Mouse (Mus musculus) kidney, postnatal 25 days (tissue): ENCODE data around the gene Atp9a.

ENCODE experiments used
- DNase-seq, 2 experiments: peaks; one replicate each; pipeline ENCODE4 v3.0.0; 2021; ENCODE audit warnings: mixed read lengths in 2 of 2

The Atp9a gene

DNA sequence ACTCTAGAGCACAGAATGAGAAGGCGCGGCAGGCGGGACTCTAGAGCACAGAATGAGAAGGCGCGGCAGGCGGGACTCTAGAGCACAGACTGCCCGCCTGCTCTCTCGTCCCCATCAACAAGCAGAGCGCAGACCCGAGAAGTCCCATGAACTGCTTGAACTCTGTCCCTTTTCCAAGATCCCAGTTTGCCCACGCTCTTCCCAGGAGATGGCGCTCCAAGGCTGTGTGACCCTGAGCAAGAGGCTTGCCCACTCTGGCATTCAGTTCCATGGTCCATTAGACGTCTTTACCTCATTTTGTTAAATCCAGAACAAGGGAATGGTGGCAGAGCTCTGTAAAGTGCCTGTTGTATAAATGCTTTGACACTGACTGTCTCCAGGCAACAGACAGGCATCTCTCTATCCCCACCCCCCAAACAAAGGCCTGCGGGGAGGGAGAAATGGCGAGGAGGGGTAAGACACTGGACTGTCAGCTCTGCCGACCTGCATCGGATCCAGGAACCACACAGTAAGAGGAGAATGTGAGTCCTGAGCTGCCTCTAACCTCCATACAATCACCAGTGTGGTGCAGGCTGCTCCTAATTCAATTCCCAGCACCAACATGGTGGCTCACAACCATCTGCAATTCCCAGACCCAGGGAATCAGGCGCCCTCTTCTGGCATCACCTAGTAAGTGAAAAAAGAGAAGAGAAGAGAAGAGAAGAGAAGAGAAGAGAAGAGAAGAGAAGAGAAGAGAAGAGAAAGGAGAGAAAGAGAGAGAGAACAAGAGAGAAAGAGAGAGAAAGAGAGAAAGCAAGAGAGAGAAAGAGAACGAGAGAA is 62.6 kb downstream of the Atp9a start:
- DNase-seq = no peak

DNA sequence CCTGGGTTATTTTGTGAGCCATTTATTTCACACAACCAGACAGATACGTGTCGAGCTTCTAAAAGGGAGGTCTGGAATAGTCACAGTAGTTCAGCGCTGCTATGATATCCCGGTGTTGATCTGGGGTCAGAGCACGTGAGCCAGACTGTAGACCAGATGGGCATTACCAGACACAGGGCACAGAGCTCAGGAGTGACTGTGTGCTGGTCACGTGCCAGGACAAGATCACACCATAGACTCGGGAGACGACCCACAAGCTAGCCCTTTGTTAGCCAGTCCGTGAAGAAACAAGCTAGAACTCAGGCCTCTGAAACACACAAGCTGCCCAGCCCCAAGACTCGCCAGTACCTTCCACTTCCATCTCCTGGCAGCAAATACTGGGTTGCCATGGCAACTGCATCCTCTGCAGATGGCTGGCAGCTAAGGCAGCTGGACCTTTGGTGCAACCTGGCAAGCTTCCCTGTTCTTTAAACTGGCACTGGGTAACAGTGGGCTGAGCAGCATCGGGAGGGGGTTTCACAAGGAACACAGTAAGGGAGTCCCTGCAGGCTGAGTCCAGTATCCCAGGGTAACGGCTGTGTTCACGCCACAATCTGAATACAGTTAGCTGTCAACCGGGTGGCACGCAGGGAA is 63.4 kb downstream of the Atp9a start:
- DNase-seq = no peak

DNA sequence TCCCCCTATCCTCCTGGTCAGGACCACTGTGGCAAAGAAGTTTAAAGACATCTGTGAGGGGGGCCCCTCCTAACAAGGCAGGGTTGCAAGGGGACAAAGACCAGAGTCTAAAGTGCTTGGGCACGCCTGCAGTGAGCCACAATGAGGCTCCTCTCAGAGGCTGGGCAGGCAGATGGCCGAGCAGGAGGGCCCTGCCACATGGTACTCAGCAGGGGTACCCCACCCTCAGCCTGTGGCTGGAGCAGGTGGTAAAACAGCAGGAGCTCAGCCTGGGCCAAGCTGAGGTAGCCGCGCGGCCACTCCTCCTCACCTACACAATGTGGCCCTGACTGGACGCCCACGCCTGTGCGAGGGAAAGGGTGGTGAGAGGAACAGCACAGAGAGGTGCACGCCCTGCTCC is 64.6 kb downstream of the Atp9a start:
- no peak for DNase-seq

DNA sequence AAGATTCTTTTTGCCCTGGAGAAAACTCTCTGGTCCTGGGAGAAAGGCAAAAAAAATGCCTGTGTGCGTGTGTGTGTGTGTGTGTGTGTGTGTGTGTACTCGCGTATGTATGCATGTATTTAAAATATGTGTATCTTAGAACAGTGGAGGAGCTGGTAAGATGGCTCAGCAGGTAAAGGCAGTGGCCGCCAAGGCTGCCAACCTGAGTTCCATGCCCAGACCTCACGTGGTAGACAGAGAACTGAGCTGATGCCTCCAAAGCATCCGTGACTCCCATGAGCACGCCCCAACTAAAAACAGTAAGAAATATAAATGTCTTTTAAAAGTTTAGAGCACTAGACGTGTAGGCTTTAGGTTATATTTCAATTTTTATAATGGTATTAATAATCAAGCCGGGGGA is 70.5 kb downstream of the Atp9a start:
- no peak for DNase-seq

DNA sequence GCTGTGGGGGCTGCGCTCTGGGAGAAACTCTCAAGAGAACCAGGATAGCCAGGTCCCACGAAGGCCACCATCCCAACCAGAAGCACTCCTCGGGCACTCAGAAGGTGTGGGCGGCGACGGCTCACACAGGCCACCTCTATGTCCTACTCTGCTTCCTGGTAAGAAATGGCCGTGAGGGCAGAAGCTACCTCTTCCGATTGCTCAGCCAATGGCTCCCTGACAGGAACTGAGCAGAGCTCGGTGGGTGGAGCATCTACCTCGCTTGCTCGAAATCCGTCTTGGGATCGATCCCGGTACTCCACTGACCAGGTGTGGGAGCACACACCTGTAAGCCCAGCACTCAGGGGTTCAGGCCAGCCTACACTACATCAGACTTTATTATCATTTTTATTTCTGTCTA is 72.0 kb downstream of the Atp9a start:
- DNase-seq = no peak

DNA sequence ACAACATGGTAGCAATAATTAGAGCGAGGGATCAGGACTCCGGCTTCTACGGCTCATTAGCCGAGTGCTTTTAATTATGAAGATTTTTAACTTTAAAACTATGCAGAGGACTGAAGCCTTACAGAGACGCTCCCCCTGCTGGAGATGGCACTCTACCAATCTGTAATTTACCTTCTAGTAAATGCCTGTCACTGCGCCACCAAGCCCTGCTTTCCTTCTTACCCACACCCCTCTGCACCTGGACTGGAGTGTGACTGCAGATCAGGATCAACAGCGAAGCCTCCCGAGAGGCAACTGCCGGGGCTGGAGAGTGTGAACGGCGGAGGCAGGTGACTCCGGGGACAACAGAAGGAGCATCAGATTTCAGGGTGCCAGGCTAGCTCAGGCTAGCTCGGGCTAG is 72.4 kb downstream of the Atp9a start:
- DNase-seq = peak in 1 of 2 experiments; percentile 38

DNA sequence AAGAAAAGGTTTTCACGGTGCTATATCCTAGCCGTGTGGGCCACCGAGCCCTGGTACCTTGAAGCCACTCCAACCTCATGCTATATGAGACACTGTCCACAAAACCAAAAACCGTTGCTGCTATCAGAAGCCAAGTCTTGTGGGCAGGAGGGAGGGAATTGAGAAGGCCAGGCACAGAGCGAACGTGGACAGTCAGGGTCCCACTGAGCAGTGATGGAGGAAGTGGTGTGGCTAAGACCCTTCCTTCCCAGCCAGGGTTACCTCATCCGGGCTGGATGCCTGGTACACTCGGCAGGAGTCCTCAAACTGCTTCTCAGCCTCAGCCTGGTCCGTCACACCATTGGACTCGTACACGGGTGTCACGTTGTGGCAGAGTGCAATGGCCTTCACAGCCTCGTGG is 74.5 kb downstream of the Atp9a start:
- no peak for DNase-seq

DNA sequence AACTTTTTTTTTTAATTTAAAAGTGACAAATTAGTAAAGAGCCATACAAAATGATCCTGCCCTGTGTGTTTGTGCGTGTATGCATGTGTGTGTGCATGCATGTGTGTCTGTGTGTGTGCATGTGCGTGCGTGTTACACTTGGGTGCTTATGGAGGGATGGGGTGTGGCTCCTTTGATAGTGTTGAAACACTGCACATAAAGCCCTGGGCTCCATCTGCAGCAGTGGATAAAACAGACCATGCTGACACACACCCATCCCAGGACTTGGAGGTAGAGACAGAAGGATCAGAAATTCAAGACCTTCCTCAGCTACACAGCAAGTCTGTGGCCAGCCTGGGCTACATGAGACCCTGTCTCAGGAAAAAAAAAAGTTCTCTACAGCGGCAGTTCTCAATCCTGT is 76.5 kb downstream of the Atp9a start:
- DNase-seq = no peak

DNA sequence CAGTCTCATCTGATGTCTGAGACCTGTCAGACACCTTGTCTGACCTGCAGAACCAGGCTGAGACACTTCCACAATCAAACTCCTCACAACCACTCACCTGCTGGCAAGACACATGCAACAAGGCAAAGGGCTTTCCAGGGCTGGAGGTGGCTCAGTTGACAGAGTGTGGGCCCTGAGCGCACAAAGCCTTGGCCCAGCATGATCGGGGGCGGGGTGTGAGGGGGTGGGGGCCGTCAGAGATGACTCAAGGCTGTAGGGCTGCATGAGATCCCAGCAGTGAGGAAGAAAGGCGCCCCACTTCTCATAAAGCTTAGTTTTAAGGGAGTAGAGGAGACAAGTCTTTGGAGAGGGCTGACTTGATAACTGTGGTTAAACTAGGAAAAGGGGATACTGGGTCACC is 78.5 kb downstream of the Atp9a start:
- DNase-seq = no peak

DNA sequence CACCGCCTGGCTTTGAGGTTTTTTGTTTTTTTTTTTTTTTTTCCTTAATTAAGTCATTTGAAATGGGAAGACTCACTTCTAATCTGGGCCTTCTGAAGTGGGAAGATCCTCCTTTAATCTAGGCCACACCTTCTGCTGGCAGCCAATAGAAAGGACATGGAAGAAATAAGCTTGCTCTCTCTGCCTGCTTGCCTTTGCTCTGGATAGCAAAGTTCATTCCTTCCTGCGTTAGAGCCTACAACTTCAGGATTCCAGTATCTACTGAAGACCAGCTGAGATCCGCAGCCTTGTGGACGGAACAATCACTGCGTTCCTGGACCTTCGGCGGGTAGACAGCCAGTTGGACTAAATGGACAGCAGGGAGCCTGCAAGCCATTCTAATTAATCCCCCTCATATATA is 79.0 kb downstream of the Atp9a start:
- DNase-seq = peak; percentile 25 to 58

DNA sequence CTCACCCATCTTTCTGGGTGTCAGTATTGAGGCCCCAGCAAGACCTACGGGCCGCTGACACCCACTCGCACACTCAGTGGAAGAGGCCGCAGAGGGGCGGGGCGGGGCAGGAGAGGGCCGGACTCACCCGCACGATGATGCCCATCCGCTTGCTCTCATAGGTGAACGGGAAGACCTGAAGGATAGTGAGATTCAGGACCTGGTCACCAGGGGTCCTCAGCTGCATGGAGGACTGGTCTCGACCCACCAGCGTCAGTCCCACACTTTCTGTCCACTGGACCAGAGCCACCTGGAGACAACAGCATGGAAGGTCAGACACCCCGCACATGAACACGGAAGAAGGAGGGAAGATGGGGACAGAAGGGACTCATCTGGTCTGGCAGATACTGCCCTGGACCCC is 80.4 kb downstream of the Atp9a start:
- DNase-seq = no peak

DNA sequence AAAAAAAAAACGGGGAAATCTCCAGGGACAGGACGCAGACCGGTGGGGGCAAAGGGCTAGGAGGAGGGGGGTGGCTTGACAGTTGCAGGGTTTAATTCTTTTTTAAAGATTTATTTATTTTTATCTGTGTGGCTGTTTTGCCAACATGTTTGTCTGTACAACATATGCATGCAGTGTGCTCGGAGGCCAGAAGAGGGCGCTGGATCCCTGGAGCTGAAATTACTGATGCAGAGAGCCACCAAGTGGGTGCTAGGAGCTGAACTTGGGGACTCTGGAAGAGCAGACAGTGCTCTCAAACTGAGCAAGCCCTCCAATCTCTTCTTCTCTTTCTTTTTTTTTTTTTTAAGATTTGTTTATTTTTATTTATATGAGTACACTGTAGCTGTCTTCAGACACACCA is 81.9 kb downstream of the Atp9a start:
- no peak for DNase-seq

DNA sequence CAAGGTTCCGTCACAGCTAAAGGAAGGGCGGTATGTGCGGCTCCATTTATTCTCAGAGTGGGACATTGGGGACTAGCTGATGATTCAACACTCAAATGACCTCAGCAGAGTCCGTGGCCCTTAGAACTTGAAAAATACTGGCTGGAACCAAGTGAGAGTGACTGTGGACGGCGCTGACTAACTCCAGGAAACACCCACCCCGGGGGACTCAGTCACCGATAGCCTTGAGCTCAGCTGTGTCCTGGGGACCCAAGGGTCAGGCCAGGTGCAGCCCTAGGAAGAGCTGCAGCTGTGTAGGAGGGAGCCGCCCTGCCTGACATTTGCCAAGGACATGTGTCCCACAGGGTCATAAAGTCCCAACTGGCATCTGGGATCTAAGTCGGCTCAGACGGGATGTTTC is 83.7 kb downstream of the Atp9a start:
- no peak for DNase-seq

DNA sequence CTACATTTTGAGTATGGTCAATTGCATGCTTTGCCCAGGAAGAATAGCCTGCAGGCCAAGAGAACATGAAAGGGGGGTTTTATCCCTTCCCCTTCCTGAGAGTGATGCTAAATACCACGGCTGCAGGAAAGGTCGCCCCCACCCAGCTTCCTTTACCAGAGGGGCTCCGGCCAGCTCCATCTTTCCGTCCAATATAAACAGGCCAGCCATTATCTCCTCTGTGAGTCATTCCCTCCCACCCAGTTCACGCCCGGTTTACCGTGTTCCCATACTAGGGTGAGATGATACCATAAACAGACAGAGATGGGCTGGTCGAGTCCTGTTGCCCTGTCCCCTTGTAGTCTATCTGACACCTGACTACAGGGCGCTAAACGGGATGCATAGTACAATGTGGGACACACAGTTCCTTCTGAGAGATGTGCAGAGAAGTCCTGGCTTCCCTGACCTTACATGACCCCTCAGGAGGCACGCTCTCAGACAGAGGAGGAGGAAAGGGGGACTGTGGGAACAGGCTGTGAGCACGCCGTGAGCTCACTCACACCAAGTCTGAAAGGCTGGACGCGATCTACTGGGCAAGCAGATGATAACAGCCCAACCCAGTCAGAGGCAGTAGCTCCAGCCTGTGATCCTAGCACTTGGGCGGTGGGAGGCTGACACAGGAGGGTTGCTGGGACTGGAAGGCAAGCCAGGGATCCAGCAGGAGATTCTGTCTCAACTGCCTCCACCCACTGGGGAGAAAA is 85.5 kb downstream of the Atp9a start:
- DNase-seq = no peak

DNA sequence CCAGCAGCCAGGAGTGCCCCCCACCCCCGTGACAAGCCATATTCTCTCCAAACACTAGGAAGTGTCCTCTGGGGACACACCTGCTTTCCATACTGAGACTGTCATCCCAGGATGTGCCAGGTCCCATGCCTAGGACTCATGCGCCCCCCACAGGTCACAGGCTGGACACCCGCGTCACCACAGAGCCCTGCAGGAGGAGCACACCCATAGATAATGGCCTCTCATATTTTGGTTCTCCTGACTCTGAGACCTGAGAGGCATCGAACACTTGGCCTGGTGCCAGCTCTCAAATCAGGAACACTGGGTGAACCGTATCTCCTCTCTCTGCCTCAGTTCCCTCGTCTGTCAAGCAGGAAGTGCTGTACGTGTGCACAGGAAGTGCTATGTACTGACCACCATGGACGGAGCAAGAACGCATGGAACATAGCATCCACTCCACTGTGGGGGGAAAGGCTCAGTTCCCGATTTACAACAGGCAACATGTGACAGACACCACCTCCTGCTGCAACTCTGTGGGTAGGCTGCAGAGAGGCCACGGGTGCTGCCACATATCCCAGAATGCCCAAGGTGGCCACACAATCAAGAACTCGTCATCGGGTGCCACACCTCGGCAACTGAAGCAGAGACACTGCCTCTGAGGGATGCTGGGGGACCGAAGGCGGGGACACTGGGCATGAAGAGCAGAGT is 87.1 kb downstream of the Atp9a start:
- peak in 1 of 2 experiments; percentile 27 for DNase-seq

DNA sequence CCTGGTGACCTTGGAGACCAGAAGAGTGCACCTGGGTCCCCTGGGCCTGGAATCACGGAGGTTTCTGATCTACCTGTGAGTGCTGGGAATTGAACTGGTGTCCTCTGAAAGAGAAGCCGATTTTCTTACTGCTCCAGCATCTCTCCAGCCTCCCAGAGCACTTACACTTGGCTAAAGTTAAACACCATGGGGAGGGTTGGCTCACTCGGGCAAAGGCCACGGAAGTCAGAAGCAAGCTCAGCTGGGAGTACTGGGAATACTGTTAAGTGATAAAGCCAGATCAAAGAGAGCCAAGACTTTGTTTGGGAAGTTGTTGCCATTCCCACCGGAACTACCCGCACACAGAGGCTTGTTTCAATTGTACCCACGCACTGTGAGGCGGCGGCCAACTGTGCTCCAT is 87.7 kb downstream of the Atp9a start:
- DNase-seq = no peak

DNA sequence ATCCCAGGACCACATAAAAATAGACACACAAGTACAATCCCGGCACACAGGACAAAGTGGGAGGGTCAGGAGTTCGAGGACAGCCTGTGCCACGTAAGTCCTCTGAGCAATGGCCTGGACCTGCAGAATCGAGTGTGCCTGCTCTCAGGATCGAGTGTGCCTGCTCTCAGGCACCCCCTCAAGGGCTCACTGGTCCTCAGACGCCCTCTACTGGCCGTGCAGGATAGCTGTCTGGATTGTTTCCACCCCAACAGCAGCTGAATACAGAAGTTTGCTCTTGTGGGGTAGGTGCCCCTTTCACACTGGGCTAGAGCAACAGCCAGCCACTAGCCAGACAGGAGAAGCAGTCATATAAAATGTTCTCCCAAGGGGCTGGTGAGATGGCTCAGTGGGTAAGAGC is 90.5 kb downstream of the Atp9a start:
- DNase-seq = no peak

DNA sequence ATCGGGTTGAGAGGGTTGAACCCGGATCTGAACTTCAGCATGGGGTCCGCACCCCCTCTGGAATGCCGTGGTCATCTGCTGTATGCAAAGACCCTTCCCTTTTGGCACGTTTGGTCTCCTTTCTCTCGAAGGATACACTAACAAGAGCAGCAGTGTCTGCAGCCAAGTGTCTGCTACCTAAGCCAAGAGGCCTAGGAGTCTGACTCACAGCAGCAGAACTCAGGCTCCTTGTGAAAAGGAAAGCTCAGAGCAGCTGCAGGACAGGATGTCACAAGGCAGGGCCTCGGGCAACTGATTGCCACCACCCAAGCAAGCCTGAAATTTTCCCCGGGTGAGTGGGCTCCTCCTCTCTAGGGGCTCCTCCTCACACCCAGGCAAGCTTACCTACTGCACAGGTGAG is 94.0 kb downstream of the Atp9a start:
- DNase-seq = no peak

DNA sequence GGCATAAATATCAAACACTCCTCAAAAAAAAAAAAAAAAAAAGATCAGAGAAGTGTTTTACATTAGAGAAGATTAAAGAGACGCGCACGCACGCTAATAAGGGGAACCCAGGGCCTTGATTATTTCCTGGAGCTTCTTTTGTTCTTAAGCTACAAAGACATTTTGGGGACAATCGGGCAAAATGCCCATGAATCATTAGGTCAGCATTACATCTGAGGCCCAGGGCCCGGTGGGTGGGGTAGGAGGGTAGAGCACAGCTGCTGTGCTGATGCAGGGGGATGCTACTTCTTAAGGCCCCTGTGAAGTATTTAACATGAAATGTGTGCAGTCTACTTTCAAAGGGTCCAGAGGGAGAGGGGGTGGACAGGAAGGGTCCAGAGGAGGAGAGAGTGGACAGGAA is 97.4 kb downstream of the Atp9a start:
- DNase-seq = no peak

DNA sequence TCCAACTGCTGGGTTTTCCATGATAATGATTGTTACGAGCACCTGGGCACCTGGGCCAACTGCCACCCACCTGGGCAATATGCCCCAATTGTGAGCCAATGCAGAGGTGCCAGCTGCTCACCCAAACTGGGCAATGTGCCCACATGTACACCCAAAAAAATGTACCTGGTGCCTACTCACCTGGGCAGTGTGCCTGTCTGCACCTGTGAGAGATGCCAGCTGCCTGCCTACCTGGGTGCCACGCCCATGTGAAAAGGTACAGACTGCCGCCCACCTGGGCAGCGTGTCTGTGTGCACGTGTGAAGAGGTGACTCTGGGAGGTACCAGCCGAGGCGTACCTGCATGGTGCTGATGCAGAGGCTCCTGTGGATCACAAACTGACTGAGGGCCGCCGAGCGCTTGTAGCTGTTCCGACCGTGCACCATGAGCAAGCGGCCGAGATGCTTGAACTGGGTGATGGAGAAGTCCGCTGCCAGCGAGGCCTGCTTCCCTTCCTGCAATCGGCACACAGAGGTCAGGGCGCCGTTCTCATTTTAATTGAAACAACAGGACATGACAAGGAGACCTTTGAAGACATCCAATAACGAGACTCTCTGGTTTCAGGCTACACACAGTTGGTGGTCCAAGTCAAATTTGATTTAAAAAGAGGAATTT is 98.6 kb downstream of the Atp9a start:
- DNase-seq = no peak

DNA sequence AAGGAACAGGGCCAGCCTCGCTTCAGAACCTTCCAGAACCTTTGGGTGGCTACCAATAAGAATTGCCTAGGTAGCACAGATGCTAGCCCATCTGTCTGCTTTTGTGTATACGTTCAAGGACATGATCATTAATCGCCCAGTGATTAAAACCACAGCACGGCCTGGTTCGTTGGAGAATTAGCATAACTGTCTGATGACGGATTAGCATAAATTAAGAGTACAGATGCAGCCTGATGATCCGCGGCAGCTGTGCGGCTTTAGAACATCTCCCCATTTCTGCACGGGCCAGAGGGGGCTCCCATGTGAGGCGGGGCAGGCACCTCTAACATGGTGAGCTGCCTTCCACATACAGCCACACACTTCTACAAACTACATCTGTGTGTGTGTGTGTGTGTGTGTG is 100.0 kb downstream of the Atp9a start:
- DNase-seq = no peak

DNA sequence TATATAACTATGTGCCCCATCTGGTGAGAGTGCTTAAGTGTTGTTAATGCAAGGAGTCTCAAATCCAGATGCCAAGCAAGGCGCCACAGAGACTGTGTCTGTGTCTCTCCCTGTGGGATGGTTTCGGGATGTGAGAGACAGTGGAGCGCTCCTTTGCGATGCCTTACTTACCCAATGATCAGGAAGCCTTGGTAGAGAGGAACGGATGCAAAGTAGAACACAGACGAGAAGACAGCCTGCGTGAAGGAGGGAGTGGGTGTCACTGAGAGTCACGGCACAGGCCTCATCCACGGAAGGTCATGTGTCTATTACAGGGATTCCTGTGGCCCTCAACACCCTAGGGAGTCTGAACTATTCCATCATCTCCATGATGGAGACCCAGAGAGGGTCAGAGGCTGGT is 101.7 kb downstream of the Atp9a start:
- DNase-seq = no peak

DNA sequence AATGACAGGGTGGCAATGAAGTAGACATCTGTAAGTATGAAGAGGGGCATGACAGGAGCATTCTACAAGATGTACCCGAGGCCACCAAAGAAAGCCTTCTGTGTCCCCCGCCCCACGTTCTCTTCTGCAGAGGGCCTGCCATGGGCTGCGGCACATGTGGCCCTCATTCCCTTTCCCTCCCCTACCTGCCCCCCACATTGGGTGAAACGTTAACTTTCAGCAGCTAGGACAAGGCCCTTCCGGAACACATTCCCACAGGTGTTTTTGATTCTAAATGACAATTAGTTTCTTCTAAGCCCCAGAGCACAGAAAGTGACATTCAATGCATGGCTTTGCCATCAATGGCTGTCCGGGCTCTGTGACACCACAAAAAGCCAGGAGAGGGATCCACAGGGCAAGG is 107.3 kb downstream of the Atp9a start:
- DNase-seq = no peak
